Mouse (Mus musculus): ENCODE results near the gene Aqp5.

- TF ChIP-seq CTCF (IDR thresholded peaks at IDR 0.05 in 2 of 3, conservative IDR thresholded peaks at IDR 0.05 in 1 of 3; ENCODE audit: control insufficient read depth in 1 of 3, insufficient read depth in 1 of 3, low read depth in 2 of 3, low read length in 3 of 3, poor library complexity in 1 of 3, severe bottlenecking in 1 of 3) (no peak), ETS1 (IDR thresholded peaks at IDR 0.05; ENCODE audit: low read depth, low read length) (no peak)
Measured at GRCm38 (mm10) chr15:99607388-99608113, 17.0 kb downstream of the Aqp5 start.
